Mouse (Mus musculus) mouse embryonic stem cell (cell line): Measurements from ENCODE around the gene Aip.

ENCODE experiments used
- in situ Hi-C, 2 experiments: fragments of 300-500 bp; cut with MboI; formaldehyde crosslinking; loops; 1 replicate in 1 of 2; 3 replicates in 1 of 2; pipeline ENCODE4 v1.14.3; 2019 to 2020; ENCODE audit warnings: low sequenced_read_pairs in 2 of 2, low pct_unique_long_range_greater_than_20kb in 1 of 2, mixed read lengths in 1 of 2; ENCODE audit not compliant: unreplicated experiment in 1 of 2

Aip gene

DNA sequence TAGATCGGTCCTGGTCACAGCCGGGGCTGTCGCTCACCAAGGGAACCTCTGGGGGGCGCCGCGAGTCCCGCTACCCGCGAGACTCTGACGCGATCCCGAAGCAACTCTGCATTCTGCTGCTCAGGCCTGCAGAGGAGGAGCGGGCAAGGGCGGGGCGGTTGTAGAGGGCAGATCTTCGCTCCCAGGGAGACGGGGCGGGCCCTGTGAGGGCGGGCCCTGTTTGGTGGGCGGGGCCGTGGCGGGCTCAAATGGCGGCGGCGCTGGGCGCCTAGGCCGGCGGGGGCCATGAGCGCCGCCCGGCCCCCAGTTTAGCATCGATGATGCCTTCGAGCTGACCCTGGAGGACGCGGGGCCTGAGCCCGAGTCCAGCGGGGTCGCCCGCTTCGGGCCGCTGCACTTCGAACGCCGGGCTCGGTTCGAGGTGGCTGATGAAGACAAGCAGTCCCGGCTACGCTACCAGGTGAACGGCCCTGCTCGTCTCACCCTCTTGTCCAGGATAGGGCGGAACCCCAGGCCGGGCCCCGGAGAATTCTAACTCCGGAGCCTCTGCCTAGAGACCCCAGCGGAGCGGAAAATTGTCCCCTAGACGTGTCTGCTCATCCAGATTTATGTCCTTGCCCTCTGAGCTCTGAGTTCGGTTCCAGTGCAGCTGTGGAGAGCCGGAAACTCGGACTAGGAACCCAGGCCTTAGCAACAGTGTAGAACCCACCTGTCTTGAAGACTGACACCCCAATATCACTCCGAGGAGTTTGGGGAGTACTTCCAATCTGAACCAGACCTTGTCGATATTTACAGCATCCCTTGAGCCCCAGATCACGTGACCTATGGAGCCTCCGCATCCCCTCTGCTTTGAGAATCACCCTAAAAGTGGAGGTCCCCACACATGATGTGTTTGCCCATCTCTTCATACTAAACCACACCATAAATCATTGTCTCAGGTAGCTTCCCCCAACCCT, at the start of gene Aip:
Gene Aip (minus strand): TSS at position 118 of the 956 bp plus-strand sequence.
- in situ Hi-C loops = no loop called here

DNA sequence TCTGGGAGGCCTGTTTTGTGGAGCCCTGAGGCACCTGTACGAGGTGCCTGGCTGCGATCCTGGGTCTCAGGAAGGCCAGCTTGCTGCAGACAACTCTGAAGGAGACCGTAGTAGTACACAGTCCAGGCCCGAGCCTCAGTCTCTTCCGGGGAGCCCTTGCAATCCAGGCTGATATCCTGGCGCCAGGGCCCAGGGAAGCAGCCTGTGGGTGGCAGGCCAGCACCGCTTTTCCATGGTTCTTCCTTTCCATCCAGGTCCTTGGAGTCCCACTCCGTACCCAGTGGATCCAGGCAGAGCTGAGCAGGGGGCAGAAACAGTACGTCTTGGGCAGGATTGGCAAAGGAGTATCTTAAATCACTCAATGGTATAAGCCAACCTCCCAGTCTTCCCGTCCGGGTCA, 47.3 kb upstream of the Aip start:
- in situ Hi-C loops = no loop called here

DNA sequence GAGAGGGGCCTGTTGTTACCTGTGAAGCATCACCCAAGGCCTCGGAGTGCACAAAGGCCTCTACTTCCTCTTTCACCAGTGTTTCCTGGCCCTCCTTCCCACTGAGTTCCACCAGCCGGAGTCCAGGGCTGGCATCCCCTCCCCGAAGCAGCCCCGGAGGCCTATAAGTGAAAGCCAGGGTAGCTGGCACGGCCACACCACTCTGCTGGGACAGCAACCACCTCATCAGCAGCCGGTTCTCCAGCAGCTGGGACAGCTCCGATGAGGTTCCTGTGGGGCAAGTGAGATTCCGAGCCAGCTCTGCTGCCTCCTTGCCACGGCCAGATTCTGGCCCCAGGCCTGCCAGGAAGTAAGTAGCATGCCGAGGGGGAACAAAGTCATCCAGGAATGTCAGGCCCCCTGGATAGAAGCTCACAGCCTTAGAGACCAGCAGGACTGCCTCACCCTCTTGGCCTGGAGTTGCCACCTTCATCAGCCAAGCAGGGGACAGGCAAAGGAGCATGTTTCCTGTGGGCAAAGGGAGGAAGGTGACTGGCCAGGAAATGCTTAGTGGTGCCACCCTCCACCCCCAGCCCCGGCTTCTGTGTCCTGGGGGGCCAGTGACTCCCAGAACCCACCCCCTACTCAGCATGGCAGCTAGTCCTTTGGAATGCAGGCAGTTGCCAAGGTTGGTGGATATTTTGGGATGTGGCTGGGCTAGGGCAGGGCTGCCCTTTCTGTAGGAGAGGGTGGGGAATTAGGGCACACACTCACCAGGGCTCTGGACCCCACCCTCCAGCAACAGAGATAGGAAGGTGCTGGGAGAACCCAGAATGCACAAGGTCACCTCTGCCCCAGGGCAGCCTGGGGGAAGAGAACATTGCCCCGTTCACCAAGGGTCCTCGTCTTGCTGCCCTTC, 46.0 kb upstream of the Aip start:
- in situ Hi-C loops = no loop called here

DNA sequence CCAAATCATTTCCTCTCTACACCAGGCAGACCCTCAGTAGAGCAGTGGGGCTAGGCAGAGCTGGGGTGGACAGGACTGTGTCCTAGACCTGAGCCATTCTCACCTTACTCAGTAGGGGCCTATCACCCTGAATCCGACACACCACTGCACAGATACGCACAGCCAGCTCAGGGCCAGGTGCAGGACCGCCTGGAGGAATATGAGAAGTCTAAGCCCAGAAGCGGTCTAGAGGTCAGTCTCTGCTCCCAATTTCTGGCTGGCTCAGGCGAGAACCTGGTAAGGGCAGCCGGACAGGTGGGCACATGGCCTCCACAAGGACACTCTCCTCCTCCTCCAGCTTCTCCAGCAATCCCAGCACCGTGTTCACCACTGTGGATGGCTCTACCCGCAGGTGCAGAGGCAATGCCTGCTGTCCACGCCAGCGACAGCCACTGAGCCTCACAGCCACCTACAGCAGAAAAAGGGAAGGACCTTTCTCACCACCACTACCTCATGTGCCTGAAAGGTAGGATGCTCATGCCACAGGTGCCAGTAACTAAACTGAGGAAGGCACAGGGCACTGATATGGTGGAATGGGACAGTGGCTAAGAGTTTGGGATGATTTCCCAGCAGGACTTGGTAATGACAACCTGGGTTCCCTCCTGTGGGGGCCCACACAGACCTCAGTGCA, 45.2 kb upstream of the Aip start:
- in situ Hi-C loops = no loop called here

DNA sequence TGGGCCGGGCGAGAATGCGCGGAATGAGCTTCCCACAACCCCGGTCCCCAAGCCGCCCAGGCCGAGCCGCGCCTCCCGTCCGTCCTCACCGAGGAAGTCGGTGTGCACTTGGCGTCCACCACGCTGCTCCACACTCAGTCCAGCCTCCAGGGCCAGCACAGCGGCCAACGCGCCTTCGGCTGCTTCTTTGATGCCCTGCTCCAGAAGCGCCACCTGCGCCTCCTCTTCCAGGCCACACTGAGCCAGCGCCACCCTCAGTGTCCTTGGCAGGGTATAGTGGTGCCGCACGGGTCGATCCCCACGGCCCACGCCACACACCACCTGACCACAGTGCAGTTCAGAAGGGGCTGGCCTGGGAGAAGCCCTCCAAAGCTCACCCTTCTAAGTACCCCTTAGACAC, 44.2 kb upstream of the Aip start:
- in situ Hi-C loops = no loop called here

DNA sequence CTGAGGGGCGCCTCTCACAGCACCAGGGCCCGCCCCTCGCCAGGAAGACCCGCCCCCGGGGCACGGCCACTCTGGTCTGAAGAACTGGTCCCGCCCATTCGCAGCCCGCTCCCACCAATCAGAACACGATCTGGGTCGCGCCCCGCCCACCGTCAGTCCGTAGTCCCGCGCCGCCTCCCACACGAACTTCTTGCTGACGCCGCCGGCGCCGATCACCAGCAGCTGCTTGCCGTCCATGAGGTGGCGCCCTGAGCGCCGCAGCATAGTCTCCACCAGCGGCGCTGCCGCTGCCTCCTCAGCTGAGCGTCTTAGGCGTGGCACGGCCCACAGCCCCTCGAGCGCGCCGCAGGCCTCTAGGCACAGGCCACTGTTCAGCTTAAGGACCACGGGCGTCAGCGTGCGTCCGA, 43.7 kb upstream of the Aip start:
- in situ Hi-C loops = no loop called here

DNA sequence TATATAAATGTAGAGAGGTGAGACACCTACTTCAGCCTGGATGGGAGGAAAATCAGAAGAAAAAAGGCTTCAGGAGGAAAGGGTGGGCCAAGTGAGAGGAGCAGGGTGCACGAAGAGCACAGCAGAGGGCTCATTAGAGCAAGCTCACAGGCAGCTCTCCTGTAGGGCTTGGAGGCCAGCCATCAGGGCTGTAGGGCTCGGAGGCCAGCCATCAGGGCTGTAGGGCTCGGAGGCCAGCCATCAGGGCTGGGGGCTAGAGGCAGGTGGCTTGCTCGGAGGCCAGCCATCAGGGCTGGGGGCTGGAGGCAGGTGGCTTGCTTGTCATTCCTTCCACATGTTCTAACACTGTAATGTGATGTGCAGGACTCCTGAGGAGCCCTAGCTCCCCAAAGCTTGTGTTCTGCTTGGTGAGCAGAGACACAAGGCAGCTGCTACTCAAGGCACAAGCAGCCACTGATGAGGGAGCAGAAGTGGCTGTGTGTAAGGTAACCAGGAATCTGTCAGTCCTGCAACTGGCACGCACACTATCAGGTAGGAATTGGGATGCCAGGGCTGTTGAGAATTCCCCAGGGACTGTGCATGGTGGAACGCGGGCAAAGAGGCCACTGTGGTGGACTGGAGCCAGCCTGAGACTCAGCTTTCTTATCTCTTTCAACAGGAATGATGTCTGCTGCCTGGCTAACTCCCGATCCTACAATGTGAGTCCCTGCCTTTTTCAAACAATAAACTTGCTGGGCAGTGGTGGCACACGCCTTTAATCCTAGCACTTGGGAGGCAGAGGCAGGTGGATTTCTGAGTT, 41.2 kb upstream of the Aip start:
- in situ Hi-C loops = no loop called here

DNA sequence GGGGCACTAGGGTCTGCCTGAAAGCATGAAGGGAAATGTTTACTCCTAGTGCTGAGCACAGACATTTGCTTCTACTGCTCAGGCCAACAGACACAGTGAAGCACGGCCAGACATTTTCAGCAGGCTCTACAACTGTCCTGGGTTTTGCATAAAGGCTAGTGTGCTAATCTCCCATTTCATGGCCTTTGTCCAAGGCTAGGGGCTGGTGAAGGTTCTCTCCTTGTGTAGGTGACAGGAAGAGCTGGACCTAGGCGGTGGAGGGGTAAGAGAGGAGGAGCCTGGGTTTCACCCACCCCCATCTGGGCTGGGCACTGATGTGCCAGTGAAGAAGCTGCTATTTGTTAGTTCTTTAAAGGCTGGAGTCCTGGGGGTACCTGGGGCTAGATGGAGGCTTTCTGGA, 39.1 kb upstream of the Aip start:
- in situ Hi-C loops = no loop called here

DNA sequence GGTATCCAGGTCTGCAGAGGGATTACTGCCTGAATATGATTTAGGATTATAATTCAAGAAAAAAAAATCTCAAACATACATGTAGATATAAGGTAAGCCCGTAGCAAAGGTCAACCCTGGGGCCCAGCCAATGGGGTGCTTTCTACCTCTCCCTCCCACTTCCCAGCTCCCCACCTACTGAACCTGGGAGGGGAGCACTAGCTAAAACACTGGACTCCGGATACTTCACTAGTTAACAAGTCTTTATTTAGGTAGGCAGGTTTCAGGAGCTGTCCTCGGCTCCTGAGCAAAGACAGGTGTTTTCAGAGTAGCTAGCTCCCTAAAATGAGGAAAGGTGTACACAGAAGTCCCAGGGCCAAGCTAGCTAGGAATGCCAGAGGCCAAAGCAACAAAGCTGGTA, 38.4 kb upstream of the Aip start:
- in situ Hi-C loops = no loop called here

DNA sequence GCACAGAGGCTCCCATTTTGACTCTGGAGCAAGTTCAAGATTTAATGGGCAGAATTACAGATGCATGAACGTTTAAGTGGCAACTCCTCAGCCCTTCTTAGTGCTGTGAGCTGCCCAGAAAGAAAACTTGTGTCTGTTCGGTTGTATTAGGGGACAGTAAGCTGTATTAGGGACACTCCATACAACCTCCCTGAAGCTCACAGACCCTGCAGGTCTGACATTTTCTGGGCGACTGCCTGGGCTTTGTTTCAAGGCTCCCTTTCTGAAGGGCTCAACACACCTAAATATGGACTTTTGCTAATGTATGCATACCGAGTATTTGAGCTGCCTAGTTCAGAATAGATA, 37.9 kb upstream of the Aip start:
- in situ Hi-C loops = no loop called here

DNA sequence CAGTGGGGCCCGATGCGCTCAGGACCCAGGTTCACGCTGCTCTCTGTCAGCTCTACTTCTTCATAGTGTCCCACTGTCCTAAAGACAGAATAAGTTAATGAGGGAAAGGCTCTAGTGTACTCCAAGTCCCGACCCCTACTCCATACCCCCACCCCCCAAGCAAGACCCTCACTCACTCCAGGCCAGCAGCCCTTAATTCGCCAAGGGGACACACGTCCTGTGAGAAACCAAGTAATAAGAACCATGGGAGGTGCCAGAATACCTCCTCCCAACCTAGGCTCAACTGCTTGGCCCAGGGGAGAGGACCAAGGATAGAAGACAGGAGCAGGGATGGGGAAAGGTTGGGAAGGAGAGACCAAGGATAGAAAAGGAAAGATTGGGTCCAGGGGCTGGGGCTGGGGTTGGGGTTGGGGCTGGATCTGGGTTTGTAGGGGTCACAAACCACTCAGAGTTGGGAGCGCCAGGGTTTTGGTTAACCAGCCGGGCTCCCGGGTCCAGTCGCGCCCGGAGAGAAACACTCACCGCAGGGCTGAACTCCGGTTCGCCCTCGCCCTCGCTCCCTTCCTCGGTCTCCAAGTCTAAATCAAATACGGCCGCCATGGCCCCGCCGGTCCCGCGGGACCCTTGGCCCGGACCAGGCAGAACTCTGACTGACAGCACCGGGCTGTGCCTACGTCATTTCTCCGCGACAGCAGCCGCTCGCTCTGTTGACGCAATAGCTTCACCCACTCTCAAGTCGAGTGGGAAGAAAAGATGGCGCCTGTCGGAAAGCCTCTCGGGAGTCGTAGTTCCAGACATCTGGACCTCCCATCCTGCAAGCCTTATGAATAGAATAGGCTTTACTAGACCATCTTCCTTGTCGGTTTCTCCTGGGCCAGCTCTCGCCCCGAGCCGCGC, 37.2 kb upstream of the Aip start, which contains the start of gene Rps6kb2:
Gene Rps6kb2 (minus strand): TSS at position 709 of the 897 bp plus-strand sequence.
- in situ Hi-C loops = no loop called here

DNA sequence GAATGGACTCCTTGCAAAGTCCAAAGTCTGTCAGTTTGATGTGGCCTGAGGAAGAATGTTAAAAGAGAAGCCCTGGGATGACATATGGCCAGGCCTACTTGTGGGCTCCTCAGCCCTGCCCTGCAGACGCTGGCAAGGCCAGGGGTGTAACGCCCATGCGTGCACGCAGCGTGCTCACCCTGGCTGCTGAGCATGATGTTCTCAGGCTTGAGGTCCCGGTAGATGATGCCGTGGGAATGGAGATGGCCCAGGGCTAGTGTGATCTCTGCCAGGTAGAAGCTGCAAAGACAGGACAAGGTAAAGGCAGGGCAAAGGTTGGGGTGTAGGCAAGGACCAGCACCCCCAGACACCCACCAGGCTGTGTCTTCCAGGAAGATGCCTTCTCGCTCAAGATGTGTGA, 33.4 kb upstream of the Aip start:
- in situ Hi-C loops = no loop called here

DNA sequence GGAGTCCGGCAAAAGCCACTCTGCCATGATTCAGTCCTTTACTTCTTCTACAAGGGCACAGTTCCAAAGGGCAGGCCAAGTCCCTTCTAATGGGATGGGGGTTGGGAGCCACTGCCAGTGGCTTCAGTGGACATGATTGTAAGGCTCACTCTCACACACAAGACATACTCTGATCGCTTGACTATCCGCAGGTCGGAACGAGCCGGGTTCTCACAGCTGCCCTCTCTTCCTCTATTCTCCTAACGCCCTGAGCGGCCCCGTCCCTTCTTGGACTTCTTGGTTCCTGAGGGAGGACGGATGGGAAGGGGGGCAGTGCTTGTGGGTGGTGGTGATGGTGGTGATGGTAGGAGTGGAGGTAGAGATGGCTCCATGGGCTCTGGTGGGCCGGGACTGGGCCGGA, 31.1 kb upstream of the Aip start:
- in situ Hi-C loops = no loop called here

DNA sequence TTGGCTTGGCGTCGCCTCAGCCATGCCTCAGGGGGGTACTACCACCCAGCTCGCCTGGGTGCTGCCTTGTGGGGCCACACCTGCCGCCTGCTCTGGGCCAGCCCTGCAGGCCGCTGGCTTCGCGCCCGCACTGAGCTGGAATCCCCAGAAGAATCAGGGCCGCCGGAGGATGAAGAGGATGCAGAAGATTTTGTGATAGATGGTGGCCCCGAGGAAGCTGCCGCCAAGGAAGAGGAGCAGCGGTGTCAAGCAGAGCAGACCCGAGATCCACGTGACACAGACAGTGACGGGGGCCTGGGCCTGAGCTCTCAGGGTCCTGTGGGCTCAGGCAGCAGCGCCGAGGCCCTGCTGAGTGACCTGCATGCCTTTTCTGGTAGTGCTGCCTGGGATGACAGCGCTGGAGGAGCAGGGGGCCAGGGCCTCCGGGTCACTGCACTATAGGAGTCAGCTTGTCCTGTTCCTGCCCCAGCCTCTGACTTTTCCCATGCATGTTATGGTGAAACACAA, 30.5 kb upstream of the Aip start:
- in situ Hi-C loops = no loop called here

DNA sequence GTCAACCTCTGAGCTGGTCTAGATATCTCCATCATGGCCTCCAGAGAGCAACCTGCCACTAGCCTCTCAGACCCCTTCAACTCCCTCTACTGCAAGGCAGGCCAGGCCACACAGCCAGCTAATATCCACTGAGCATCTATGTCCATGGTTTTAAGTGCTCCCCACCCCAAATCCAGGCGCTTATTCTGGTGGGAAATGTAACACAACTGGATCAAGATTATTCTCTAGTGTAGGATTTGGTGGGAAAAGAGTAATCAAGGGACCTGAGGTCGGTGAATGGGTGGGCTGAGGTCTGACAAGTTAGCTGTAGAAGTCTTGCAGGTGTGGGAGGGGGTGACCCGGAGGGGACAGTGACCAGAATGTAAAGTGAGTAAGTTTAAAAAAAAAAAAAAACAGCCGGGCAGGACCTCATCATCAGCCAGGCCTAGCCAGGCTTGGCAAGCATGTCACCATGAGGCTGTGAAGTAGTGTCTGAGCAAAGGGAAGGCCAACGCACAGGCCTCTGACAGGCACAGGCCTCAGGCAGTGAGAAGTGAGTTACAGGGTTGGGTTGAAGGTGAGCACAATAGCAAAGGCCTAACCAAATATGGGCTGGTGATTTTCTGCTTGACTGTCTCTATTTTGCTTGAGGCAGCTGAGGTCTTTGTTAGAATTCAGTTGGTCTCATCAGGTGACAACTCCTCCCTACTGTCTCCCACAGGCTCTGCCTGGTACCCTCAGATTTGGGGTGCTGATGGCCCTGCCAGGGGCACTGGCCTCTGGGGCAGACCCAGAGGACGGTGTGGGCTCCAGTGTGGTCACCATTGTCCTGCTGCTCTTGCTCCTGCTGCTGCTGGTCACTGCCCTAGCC, 29.8 kb upstream of the Aip start:
- in situ Hi-C loops = no loop called here

DNA sequence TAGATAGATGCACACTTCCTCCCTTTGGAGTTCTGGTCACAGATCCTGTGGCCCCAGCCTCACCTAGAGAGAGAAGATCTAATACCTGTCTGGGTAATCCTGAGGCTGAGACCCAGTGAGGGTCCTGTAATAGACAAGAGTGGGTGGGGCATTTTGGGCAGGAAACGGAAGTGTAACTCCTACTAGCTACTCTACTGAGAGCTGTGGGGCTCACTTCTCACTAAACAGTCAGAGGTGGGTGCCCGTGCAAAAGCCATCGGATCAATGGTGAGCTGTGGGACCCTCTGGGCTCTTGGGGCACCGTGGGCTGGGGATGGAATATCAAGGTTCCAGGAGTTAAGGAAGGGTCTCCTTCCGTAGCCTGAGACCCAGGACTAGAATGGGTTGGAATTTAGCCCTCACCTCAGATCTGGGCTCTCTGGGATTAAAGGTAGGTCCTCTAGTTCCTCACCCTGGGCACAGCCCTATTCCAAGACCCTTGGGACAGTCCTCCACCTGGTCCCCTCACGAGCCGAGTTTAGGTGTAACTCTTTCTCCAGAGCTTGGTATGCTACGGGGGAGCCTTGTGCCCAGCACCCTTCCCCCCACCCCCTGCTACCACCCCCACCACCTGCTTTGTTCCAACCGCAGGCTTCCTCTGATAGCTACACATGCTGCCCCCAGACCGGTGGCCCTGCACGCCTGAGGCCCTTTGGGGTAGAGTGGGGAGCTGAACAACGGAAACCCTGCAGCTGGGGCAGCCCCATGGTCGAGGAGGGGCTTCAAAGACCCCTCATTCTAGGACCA, 29.0 kb upstream of the Aip start:
- in situ Hi-C loops = no loop called here
